27 mouse cellular contexts compared by ENCODE assay signal in genomic region chr12:21350113-21350876, GRCm38 (mm10). TPM values are rescaled to one million over a fixed set of nuclear protein-coding genes. Genes with fewer than 3 reads are reported as not detected.
DNase-seq lines count a peak whose midpoint lies in the region; ATAC-seq lines count a peak whose summit lies in the region.
"Had no signal": no experiment of that assay in that cellular context is flagged by ENCODE, and none has a peak within 500 bp of the region (broad histone marks: within the 10 kb centered on the region; RNA-seq: fewer than 3 reads in every experiment).

No protein-coding gene starts in this region.

- WGBS in hindbrain, embryonic 11.5 days: 42% methylated on average over 7 of the region's 7 CpGs
- 25% methylated on average over 7 of the region's 7 CpGs for WGBS in hindbrain, embryonic 16.5 days
- 8% methylated on average over 7 of the region's 7 CpGs for WGBS in midbrain, embryonic 13.5 days

- no peak overlapping the region for H3K4me3 ChIP-seq in hindbrain, embryonic 11.5 days (ENCODE audit: low read depth, low read length)
- no peak overlapping the region for H3K4me3 ChIP-seq in hindbrain, embryonic 16.5 days (ENCODE audit: low read length)
- no peak overlapping the region for H3K4me3 ChIP-seq in midbrain, embryonic 13.5 days (replicated peaks)
- H3K4me3 ChIP-seq: forebrain, embryonic 15.5 days; heart, embryonic 12.5 days; intestine, embryonic 15.5 days; left cerebral cortex, adult 2 months; limb, embryonic 13.5 days had no signal

- no peaks in the 10 kb centered on the region for H3K27me3 ChIP-seq in hindbrain, embryonic 11.5 days (ENCODE audit: control insufficient read depth, insufficient read depth, low read length)
- H3K27me3 ChIP-seq in hindbrain, embryonic 16.5 days (replicated peaks; ENCODE audit: control insufficient read depth, insufficient read depth, low read length): no peaks in the 10 kb centered on the region
- H3K27me3 ChIP-seq in midbrain, embryonic 13.5 days: no peaks in the 10 kb centered on the region
- H3K27me3 ChIP-seq: forebrain, embryonic 15.5 days; heart, embryonic 12.5 days; intestine, embryonic 15.5 days; limb, embryonic 13.5 days had no signal

- no peaks in the 10 kb centered on the region for H3K9me3 ChIP-seq in hindbrain, embryonic 11.5 days (ENCODE audit: control insufficient read depth, low read length)
- H3K9me3 ChIP-seq in hindbrain, embryonic 16.5 days (ENCODE audit: control insufficient read depth, low read length): no peaks in the 10 kb centered on the region
- 0 out of 2 replicates have a peak, but pooled peaks cover 3% of the 10 kb centered on the region for H3K9me3 ChIP-seq in midbrain, embryonic 13.5 days
- H3K9me3 ChIP-seq: forebrain, embryonic 15.5 days; G1E; intestine, embryonic 15.5 days had no signal

- no peak for ATAC-seq in hindbrain, embryonic 11.5 days (ENCODE audit: low FRiP score)
- no peak for ATAC-seq in hindbrain, embryonic 16.5 days
- ATAC-seq in midbrain, embryonic 13.5 days: peak; percentile 76
- no peak for ATAC-seq in CD4-positive, CD25-positive, alpha-beta regulatory T cell, adult 4 months
- ATAC-seq: forebrain, embryonic 15.5 days; hindbrain, postnatal 0 days; intestine, embryonic 15.5 days had no signal

- H3K4me2 ChIP-seq in hindbrain, embryonic 11.5 days (replicated peaks; ENCODE audit: low read depth, low read length): no peak overlapping the region
- no peak overlapping the region for H3K4me2 ChIP-seq in hindbrain, embryonic 16.5 days (ENCODE audit: low read length)
- H3K4me2 ChIP-seq in midbrain, embryonic 13.5 days (replicated peaks): no peak overlapping the region
- H3K4me2 ChIP-seq: forebrain, embryonic 15.5 days; heart, embryonic 12.5 days; intestine, embryonic 15.5 days; limb, embryonic 13.5 days; liver, embryonic 11.5 days had no signal

- peaks cover 12% of the 10 kb centered on the region for H3K36me3 ChIP-seq in hindbrain, embryonic 11.5 days (ENCODE audit: control insufficient read depth, insufficient read depth, low read length)
- H3K36me3 ChIP-seq in hindbrain, embryonic 16.5 days (ENCODE audit: control insufficient read depth, insufficient read depth, low read length): peaks cover 18% of the 10 kb centered on the region
- H3K36me3 ChIP-seq in midbrain, embryonic 13.5 days: peaks cover 55% of the 10 kb centered on the region

- H3K27ac ChIP-seq in hindbrain, embryonic 11.5 days (ENCODE audit: low read depth, low read length): no peak overlapping the region
- H3K27ac ChIP-seq in hindbrain, embryonic 16.5 days (ENCODE audit: low read depth, low read length): no peak overlapping the region
- H3K27ac ChIP-seq in midbrain, embryonic 13.5 days: no peak overlapping the region; the same call in 1 of the 2 replicates
- H3K27ac ChIP-seq: forebrain, embryonic 15.5 days; hindbrain, postnatal 0 days; intestine, embryonic 15.5 days; left cerebral cortex, adult 2 months; limb, embryonic 13.5 days had no signal

- peak; percentile 7 for DNase-seq in hindbrain, embryonic 11.5 days (ENCODE audit: low spot score)
- peak; percentile 31 for DNase-seq in ES-CJ7 (ENCODE audit: low read depth, low spot score)
- DNase-seq in R1 (ENCODE audit: low read depth, low spot score): peak; percentile 86
- DNase-seq in left cerebral cortex, adult 18-20 months (ENCODE audit: low spot score in 2 of 2): no peak
- DNase-seq: adrenal gland, postnatal 14 days; cerebellum, adult 11-12 months; cerebellum, adult 9-11 months; gastrocnemius, postnatal 25 days; heart, adult 18-20 months; heart, postnatal 4 days; kidney, adult 9 months; kidney, postnatal 10 days; layer of hippocampus, adult 9-11 months; lung, postnatal 36 days; thymus, adult 2 months; thymus, postnatal 36 days had no signal

- no peaks in the 10 kb centered on the region for H3K4me1 ChIP-seq in hindbrain, embryonic 11.5 days (replicated peaks; ENCODE audit: control insufficient read depth, insufficient read depth, low read length)
- H3K4me1 ChIP-seq in hindbrain, embryonic 16.5 days (ENCODE audit: control insufficient read depth, insufficient read depth, low read depth, low read length): no peaks in the 10 kb centered on the region
- peaks cover 3% of the 10 kb centered on the region; the same call in 1 of the 2 replicates for H3K4me1 ChIP-seq in midbrain, embryonic 13.5 days (replicated peaks)
- H3K4me1 ChIP-seq: forebrain, embryonic 15.5 days; heart, embryonic 12.5 days; intestine, embryonic 15.5 days; limb, embryonic 13.5 days had no signal

- H3K9ac ChIP-seq in hindbrain, embryonic 11.5 days (ENCODE audit: low read depth, low read length): no peak overlapping the region
- H3K9ac ChIP-seq in hindbrain, embryonic 16.5 days (ENCODE audit: low read depth, low read length): no peak overlapping the region
- H3K9ac ChIP-seq in midbrain, embryonic 13.5 days (replicated peaks): no peak overlapping the region
- H3K9ac ChIP-seq: forebrain, embryonic 15.5 days; heart, embryonic 12.5 days; intestine, embryonic 15.5 days; limb, embryonic 13.5 days had no signal

RNA-seq across cellular contexts. Expression of gene Adam17, which starts 23.1 kb away (rescaled TPM):
- 37.5 and 38.2 TPM in 2 replicates for polyA plus RNA-seq in hindbrain, embryonic 11.5 days (2014; fragmentation: Nextera tagmentation; extraction: Ambion mirVana)
- polyA plus RNA-seq in hindbrain, embryonic 16.5 days (2015; fragmentation: Nextera tagmentation; extraction: Ambion mirVana): 17.0 and 20.6 TPM in 2 replicates
- polyA plus RNA-seq in midbrain, embryonic 13.5 days (2015; fragmentation: Nextera tagmentation; extraction: Ambion mirVana): 21.0 and 23.0 TPM in 2 replicates
- polyA plus RNA-seq in CD4-positive, CD25-positive, alpha-beta regulatory T cell, adult 4 months (2017; shearing (Covaris generic)): 10 to 100 TPM; 49.8 to 50.7 TPM
- 10 to 100 TPM; 14.1 to 15.4 TPM for total RNA-seq in left cerebral cortex, adult 18-20 months (2021)

RNA-seq across cellular contexts. Expression of gene Iah1, which starts 34.1 kb away (rescaled TPM):
- polyA plus RNA-seq in hindbrain, embryonic 11.5 days (2014; fragmentation: Nextera tagmentation; extraction: Ambion mirVana): 48.2 and 50.4 TPM in 2 replicates
- 31.3 and 33.0 TPM in 2 replicates for polyA plus RNA-seq in hindbrain, embryonic 16.5 days (2015; fragmentation: Nextera tagmentation; extraction: Ambion mirVana)
- 44.7 and 45.1 TPM in 2 replicates for polyA plus RNA-seq in midbrain, embryonic 13.5 days (2015; fragmentation: Nextera tagmentation; extraction: Ambion mirVana)
- polyA plus RNA-seq in CD4-positive, CD25-positive, alpha-beta regulatory T cell, adult 4 months (2017; shearing (Covaris generic)): 10 to 100 TPM; 45.9 to 50.2 TPM
- 10 to 100 TPM; 12.3 to 13.0 TPM for total RNA-seq in left cerebral cortex, adult 18-20 months (2021)

Comparison
In these comparisons a context has a peak if more than half of its experiments do, and no peak if none do; other contexts are left out.
1. DNase-seq: peak in hindbrain, embryonic 11.5 days (single experiment), ES-CJ7 (single experiment) and R1 (single experiment); none in left cerebral cortex, adult 18-20 months (0 of 2).